Mouse (Mus musculus): ENCODE measurements around the gene Kdm2a. TPM values are rescaled to one million over a fixed set of nuclear protein-coding genes. Genes with fewer than 3 reads are reported as not detected.

The Kdm2a gene
- polyA plus RNA-seq, 1 experiment from 2014 or later, result 25.4 TPM

DNA sequence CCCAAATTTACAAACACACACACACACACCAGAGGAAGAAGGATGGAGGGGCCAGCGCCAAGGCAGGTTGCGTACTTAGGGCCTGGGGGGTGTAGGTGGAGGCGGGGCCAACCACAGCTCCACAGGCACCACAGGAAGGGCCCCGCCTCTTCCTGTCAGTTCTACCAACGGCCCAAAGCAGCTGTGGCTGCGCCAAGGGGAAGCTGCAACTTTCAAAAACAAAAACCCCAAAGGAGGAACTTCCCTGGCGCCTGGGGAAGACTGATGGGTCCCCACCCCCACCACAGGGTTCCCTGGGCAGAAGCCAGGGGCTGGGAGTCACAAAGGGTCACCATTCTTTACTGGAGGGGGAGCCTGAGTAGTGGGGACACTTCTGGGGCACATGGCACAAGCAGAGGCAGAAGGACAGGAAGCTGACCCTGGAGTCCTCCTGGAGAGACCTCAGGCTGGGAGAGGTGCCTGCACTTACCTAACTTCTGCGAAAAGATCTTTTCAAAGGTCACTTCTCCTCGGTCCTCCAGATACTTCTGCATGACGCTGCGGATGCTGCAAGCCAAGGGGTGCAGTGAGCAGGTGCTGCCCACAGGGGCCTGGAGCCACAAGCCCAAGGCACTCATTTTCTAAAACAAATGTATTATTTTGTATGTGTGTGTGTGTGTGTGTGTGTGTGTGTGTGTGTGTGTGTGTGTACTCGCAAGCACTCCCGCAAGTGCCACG lies 103.5 kb downstream of the Kdm2a start:
- ATAC-seq, result peak; percentile 58
- H3K9me3 ChIP-seq (replicated peaks), result no peaks in the 10 kb centered on the region
- no peak overlapping the region for H3K4me3 ChIP-seq
- peak overlapping the region; percentile 49 for H3K4me2 ChIP-seq
- WGBS (ENCODE audit: insufficient replicate concordance), result 38% methylated on average over 14 of the region's 14 CpGs
- H3K4me1 ChIP-seq, result peaks cover 56% of the 10 kb centered on the region
- H3K27ac ChIP-seq, result peak overlapping the region; percentile 63
- H3K9ac ChIP-seq, result no peak overlapping the region
- no peaks in the 10 kb centered on the region for H3K27me3 ChIP-seq (replicated peaks)
- peaks cover 83% of the 10 kb centered on the region for H3K36me3 ChIP-seq

DNA sequence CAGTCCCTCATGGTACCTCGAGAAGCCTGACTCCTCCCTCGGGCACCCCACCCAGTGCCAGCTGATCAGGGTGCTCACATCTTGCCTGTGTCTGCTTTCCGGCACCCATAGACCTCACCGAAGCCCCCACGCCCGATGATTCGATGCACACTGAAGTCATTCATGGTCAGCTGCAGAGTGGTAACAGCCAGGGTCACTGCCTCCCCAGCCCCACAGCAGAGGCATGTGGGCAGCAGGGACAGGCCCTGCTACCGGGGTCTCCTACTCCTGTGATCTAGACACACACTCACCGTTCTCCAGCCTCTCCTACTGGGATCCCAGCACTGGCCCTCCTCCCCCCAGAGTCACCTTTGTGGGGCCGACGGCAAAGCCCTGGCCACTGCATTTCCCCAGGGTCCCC lies 106.9 kb downstream of the Kdm2a start:
- no peak overlapping the region for H3K9ac ChIP-seq
- H3K4me3 ChIP-seq, result no peak overlapping the region
- peaks cover 23% of the 10 kb centered on the region for H3K4me1 ChIP-seq
- no peak overlapping the region for H3K4me2 ChIP-seq
- peaks cover 92% of the 10 kb centered on the region for H3K36me3 ChIP-seq
- no peaks in the 10 kb centered on the region for H3K9me3 ChIP-seq (replicated peaks)
- no peak overlapping the region for H3K27ac ChIP-seq
- no peak for ATAC-seq
- 80% methylated on average over 11 of the region's 11 CpGs for WGBS (ENCODE audit: insufficient replicate concordance)
- no peaks in the 10 kb centered on the region for H3K27me3 ChIP-seq (replicated peaks)

DNA sequence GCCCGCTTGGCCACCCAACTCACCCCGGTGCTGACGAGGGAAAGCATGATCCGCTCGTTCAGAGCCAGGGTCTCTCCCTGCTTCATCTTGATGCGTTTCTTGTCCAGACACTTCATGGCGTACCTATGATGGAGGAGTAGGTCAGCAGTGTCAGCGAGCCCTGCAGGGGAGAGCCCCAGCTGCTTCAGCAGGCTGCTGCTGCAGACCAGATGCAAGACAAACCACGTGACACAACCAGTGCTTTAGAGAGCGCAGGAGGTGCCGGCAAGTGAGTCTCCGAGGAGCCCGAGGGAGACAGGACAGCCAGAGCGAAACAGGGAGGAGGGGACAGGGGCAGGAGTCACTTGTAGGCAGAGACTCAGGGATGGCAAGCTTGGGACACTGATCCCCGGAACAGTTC lies 107.3 kb downstream of the Kdm2a start:
- Histone ChIP-seq H3K27ac (no peak overlapping the region), H3K27me3 (replicated peaks) (no peaks in the 10 kb centered on the region), H3K9ac (no peak overlapping the region), H3K4me1 (peaks cover 20% of the 10 kb centered on the region), H3K36me3 (peaks cover 93% of the 10 kb centered on the region), H3K4me3 (no peak overlapping the region), H3K4me2 (no peak overlapping the region), H3K9me3 (replicated peaks) (no peaks in the 10 kb centered on the region)
- ATAC-seq, result no peak
- 82% methylated on average over 15 of the region's 15 CpGs for WGBS (ENCODE audit: insufficient replicate concordance)

GRCm38 (mm10) chr19:4283653-4284052 lies 114.4 kb downstream of the Kdm2a start:
- Histone ChIP-seq H3K4me3 (peak overlapping the region; percentile 65), H3K9ac (no peak overlapping the region), H3K4me2 (peak overlapping the region; percentile 94), H3K27me3 (replicated peaks) (peaks cover 13% of the 10 kb centered on the region), H3K36me3 (peaks cover 37% of the 10 kb centered on the region), H3K27ac (no peak overlapping the region), H3K9me3 (replicated peaks) (no peaks in the 10 kb centered on the region; the same call in 1 of the 2 replicates), H3K4me1 (peaks cover 17% of the 10 kb centered on the region)
- ATAC-seq, result no peak
- WGBS (ENCODE audit: insufficient replicate concordance), result 26% methylated on average over 7 of the region's 7 CpGs

- H3K27me3 ChIP-seq (replicated peaks), result peaks cover 13% of the 10 kb centered on the region
- peak within 1 kb of the TSS; percentile 65 for H3K4me3 ChIP-seq
- peak; percentile 85 for ATAC-seq
- peak within 1 kb of the TSS; percentile 62 for H3K9ac ChIP-seq
- peak within 1 kb of the TSS; percentile 94 for H3K4me2 ChIP-seq
- H3K9me3 ChIP-seq (replicated peaks), result no peaks in the 10 kb centered on the region; the same call in 1 of the 2 replicates
- H3K27ac ChIP-seq, result no peak within 1 kb of the TSS
- peaks cover 17% of the 10 kb centered on the region for H3K4me1 ChIP-seq
- H3K36me3 ChIP-seq, result peaks cover 31% of the 10 kb centered on the region
- WGBS (ENCODE audit: insufficient replicate concordance), result under 1% methylated on average over 50 of the region's 50 CpGs
Measured at GRCm38 (mm10) chr19:4282898-4283553, 115.1 kb downstream of the Kdm2a start, which contains the start of gene Ankrd13d. Ankrd13d (minus strand) TSS chr19:4283137.

- Histone ChIP-seq H3K36me3 (peaks cover 5% of the 10 kb centered on the region), H3K27me3 (replicated peaks) (peaks cover 13% of the 10 kb centered on the region), H3K4me2 (no peak overlapping the region), H3K9me3 (replicated peaks) (no peaks in the 10 kb centered on the region; the same call in 1 of the 2 replicates), H3K27ac (no peak overlapping the region), H3K4me1 (peaks cover 17% of the 10 kb centered on the region), H3K9ac (no peak overlapping the region), H3K4me3 (no peak overlapping the region)
- ATAC-seq, result no peak
- 83% methylated on average over 9 of the region's 9 CpGs for WGBS (ENCODE audit: insufficient replicate concordance)
Measured at GRCm38 (mm10) chr19:4280425-4280824, 117.7 kb downstream of the Kdm2a start.

DNA sequence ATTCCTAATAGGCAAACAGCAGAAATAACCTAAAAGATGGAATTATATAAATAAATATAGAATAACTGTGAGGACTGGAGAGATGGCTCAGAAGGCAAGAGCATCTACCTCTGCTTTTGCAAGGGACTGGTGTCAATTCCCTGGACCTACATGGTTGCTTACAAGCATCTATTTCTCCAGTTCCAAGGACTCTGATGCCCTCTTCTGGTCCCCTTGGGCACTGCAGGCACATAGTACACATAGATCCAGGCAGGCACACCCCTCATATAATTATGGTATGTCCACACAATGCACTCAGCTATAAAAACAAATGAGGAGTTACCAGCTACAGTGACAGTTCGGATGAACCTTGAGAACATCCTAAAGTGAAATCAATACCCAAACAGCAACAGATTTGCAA lies 118.6 kb downstream of the Kdm2a start:
- H3K4me3 ChIP-seq, result no peak overlapping the region
- H3K27me3 ChIP-seq (replicated peaks), result peaks cover 13% of the 10 kb centered on the region
- H3K9ac ChIP-seq, result no peak overlapping the region
- ATAC-seq, result no peak
- H3K27ac ChIP-seq, result no peak overlapping the region
- no peak overlapping the region for H3K4me2 ChIP-seq
- no peaks in the 10 kb centered on the region for H3K36me3 ChIP-seq
- H3K4me1 ChIP-seq, result peaks cover 17% of the 10 kb centered on the region
- no peaks in the 10 kb centered on the region; the same call in 1 of the 2 replicates for H3K9me3 ChIP-seq (replicated peaks)
- 69% methylated on average over 1 of the region's 1 CpGs for WGBS (ENCODE audit: insufficient replicate concordance)

DNA sequence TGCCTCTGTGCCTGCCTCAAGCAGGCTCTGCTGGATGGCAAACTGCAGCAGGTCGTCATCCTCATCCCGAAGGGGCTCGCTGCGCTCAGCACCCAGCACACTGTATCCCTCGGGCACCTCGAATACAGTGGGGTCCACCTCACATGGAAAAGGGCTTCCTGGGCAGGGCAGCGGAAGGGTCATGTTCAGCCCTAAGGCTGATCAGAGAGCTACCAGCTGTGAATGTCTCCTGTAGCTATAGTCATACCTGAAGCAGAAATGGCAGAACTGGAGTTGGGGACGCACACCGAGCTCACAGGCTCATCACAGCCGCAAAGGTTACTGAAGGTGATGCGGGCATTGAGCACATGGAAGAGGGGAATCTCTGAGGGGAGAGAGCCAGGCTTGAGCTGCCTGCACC lies 127.1 kb downstream of the Kdm2a start:
- WGBS (ENCODE audit: insufficient replicate concordance), result 88% methylated on average over 11 of the region's 11 CpGs

DNA sequence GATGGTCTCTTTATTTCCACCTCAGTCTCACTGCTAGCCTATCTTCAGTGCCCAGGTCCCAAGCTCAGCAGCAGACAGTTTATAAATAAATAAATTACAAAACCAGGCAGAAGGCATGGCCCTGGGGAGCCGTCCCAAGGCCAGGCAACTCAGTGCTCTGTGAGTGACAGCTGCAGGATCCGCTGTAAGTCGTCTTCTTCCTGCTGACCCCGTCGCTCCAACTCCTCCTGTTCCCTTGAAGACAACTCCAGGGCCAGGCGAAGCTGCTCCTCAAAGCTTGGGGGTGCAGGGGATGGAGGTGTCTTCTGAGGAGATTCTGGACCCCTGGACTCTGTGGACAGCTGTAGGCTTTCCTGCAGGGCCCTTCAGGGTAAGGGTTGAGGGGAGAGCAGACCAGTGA lies 127.9 kb downstream of the Kdm2a start:
- H3K27ac ChIP-seq, result no peak overlapping the region
- peaks cover 52% of the 10 kb centered on the region for H3K27me3 ChIP-seq (replicated peaks)
- no peak overlapping the region for H3K4me2 ChIP-seq
- peaks cover 15% of the 10 kb centered on the region for H3K4me1 ChIP-seq
- H3K36me3 ChIP-seq, result no peaks in the 10 kb centered on the region
- no peaks in the 10 kb centered on the region for H3K9me3 ChIP-seq (replicated peaks)
- no peak overlapping the region for H3K9ac ChIP-seq
- whole genome bisulfite sequencing (ENCODE audit: insufficient replicate concordance), result 55% methylated on average over 6 of the region's 6 CpGs
- ATAC-seq, result no peak
- H3K4me3 ChIP-seq, result no peak overlapping the region

More for the DNA sequence above, 127.1 kb downstream of the Kdm2a start:
- H3K4me1 ChIP-seq, result peaks cover 15% of the 10 kb centered on the region
- no peak for ATAC-seq
- H3K9ac ChIP-seq, result no peak overlapping the region
- no peak overlapping the region for H3K4me2 ChIP-seq
- H3K9me3 ChIP-seq (replicated peaks), result no peaks in the 10 kb centered on the region
- no peaks in the 10 kb centered on the region for H3K36me3 ChIP-seq
- H3K27me3 ChIP-seq (replicated peaks), result peaks cover 52% of the 10 kb centered on the region
- no peak overlapping the region for H3K27ac ChIP-seq
- H3K4me3 ChIP-seq, result no peak overlapping the region

DNA sequence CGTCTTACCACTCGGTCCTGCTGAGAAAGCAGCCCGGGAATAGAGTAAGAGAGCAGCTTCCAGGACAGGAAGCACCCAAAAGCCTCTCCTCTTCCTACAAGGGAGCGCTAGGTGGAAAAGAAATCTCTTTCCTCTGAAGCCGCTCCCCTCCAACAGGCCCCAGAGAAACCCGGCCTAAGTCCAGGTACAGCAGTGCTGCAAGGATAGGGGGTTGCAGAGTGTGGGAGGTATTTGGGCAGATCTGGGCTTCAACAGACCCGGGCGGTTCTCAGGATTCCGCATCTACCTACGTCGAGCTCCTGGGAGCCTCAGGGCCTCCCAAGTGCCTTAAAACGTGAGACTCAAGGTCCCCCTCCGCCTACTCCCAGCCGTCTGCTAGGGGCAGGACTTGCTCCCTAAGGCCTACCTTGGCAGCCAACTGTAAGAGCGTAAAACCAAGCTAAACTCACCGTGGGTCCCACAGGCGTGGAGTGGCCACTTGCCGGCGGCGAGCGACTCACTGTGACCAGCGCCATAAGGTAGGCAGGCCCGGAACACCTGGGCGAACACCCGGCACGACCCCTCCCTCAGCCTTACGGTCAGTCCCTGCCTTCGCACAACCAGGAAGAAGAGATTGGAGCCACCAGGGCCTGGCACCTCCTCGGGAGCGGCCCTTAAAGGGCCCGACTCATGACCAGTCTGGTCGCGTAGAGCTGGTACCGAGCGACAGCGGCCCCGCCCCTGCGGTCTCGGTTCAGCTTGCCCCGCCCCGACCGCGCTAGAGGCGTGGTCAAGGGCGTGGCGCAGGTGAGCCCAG lies 129.3 kb downstream of the Kdm2a start, which contains the start of gene Ssh3:
Ssh3 (minus strand) TSS at position 615 of the 796 bp plus-strand sequence.
- Histone ChIP-seq H3K36me3 (no peaks in the 10 kb centered on the region), H3K4me1 (peaks cover 15% of the 10 kb centered on the region), H3K27me3 (replicated peaks) (peaks cover 58% of the 10 kb centered on the region), H3K4me3 (peak within 1 kb of the TSS; percentile 49), H3K9me3 (replicated peaks) (no peaks in the 10 kb centered on the region), H3K4me2 (peak within 1 kb of the TSS; percentile 71), H3K9ac (peak within 1 kb of the TSS; percentile 52), H3K27ac (no peak within 1 kb of the TSS)
- peak; percentile 80 for ATAC-seq
- WGBS (ENCODE audit: insufficient replicate concordance), result 11% methylated on average over 46 of the region's 46 CpGs

DNA sequence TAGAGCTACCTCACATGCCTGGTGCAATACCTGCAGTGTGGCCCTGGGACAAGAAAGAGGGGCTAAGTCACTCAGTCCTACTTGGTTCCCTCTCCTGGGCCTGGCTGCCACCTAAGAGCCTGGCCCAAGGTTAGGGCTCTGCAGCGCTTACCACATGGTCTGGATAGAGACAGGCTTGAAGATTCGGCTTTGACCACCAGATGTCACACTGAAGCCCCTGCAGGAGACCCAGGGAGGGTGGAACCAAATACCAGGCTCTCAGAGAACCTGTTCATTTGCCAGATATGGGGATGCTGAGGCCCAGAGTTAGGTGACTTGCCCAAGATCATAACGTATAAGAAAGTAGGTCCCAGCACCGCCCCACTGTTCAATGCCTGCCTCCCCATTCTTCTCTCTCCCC lies 132.1 kb downstream of the Kdm2a start:
- Histone ChIP-seq H3K4me1 (peaks cover 15% of the 10 kb centered on the region), H3K4me3 (no peak overlapping the region), H3K36me3 (no peaks in the 10 kb centered on the region), H3K4me2 (no peak overlapping the region), H3K27ac (no peak overlapping the region), H3K27me3 (replicated peaks) (peaks cover 54% of the 10 kb centered on the region), H3K9me3 (replicated peaks) (no peaks in the 10 kb centered on the region), H3K9ac (no peak overlapping the region)
- 59% methylated on average over 4 of the region's 4 CpGs for WGBS (ENCODE audit: insufficient replicate concordance)
- no peak for ATAC-seq
